Mouse (Mus musculus) midbrain, embryonic 16.5 days (tissue): Measurements from ENCODE around the gene Esyt3. TPM values are rescaled to one million over a fixed set of nuclear protein-coding genes. Genes with fewer than 3 reads are reported as not detected.

Source experiments
- ATAC-seq: fragments of 200-750 bp; cut with Nextera tagmentation; 2 replicates; pipeline ENCODE4 v1.8.0; 2017; ENCODE audit warnings: moderate TSS enrichment
- H3K27ac ChIP-seq: fragments of 300-500 bp; sonication (generic); 2 replicates; pipeline ENCODE4 v1.5.1; 2014; ENCODE audit warnings: mild to moderate bottlenecking, low read length, mixed read lengths
- H3K27me3 ChIP-seq: fragments of 300-500 bp; sonication (generic); 2 replicates; pipeline ENCODE4 v1.6.1; 2014; ENCODE audit warnings: low read depth, low read length, mixed read lengths; ENCODE audit not compliant: control insufficient read depth, insufficient read depth
- H3K36me3 ChIP-seq: fragments of 300-500 bp; sonication (generic); 2 replicates; pipeline ENCODE4 v1.6.1; 2014; ENCODE audit warnings: mild to moderate bottlenecking, low read length, moderate library complexity, mixed read lengths; ENCODE audit not compliant: control insufficient read depth, insufficient read depth
- H3K4me1 ChIP-seq: fragments of 300-500 bp; sonication (generic); 2 replicates; pipeline ENCODE4 v1.6.1; 2014; ENCODE audit warnings: mild to moderate bottlenecking, low read length, mixed read lengths; ENCODE audit not compliant: control insufficient read depth, insufficient read depth
- H3K4me2 ChIP-seq: fragments of 300-500 bp; sonication (generic); 2 replicates; pipeline ENCODE4 v1.6.1; 2014; ENCODE audit warnings: mild to moderate bottlenecking, low read length, mixed read lengths
- H3K4me3 ChIP-seq: fragments of 300-500 bp; sonication (generic); 2 replicates; pipeline ENCODE4 v1.5.1; 2014; ENCODE audit warnings: low read depth, mild to moderate bottlenecking, low read length, moderate library complexity, mixed read lengths
- H3K9ac ChIP-seq: fragments of 300-500 bp; sonication (generic); 2 replicates; pipeline ENCODE4 v1.6.1; 2014; ENCODE audit warnings: low read depth, low read length, mixed read lengths
- H3K9me3 ChIP-seq: fragments of 300-500 bp; sonication (generic); replicated peaks from 2 replicates; pipeline ENCODE4 v1.6.1; 2014; ENCODE audit warnings: mild to moderate bottlenecking, low read length, mixed read lengths; ENCODE audit not compliant: control insufficient read depth, poor library complexity, severe bottlenecking
- WGBS: fragments of 180-500 bp; shearing (Covaris S2); extraction: QIAGEN DNeasy Blood & Tissue Kit; methylation state at CpG from one replicate; pipeline ENCODE4 v1.1.7; 2014; 5-methylcytosine and 5-hydroxymethylcytosine counted together
- polyA plus RNA-seq: library from polyadenylated mRNA; unstranded; fragments of >200 nt; fragmentation: Nextera tagmentation; extraction: Ambion mirVana; gene quantifications from 2 replicates; pipeline ENCODE4 v1.2.1, GENCODE M21; 2015

Esyt3 gene
- polyA plus RNA-seq, 1 experiment from 2014 or later: 0.99 TPM

DNA sequence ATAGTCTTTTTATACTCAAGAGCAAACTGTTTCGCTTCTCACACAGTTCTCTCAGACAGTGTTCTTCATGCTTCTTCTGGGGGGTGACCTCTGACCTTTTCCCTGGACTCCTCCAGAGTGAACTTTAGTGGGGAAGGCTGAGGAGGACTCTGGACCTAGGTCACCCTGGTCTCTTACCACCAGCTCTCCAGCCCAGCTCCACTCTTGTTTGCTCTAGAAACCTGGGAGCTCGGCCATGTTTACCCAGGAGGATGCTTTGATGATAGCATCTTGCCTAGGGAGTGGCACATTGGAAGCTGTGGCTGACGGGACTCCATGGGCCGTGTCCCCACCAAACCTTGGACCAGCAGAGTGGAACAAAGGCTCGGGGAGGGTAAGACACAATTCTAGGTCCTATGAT lies 31.8 kb upstream of the Esyt3 start:
- no peaks in the 10 kb centered on the region for H3K4me1 ChIP-seq
- no peak for ATAC-seq
- no peak overlapping the region for H3K9ac ChIP-seq
- no peak overlapping the region for H3K27ac ChIP-seq
- no peaks in the 10 kb centered on the region for H3K27me3 ChIP-seq
- H3K4me2 ChIP-seq: no peak overlapping the region
- H3K9me3 ChIP-seq: no peaks in the 10 kb centered on the region
- H3K4me3 ChIP-seq: no peak overlapping the region
- peaks cover 9% of the 10 kb centered on the region; the same call in 1 of the 2 replicates for H3K36me3 ChIP-seq
- 80% methylated on average over 5 of the region's 5 CpGs for WGBS

- Histone ChIP-seq H3K9ac (no peak overlapping the region), H3K9me3 (no peaks in the 10 kb centered on the region), H3K4me3 (no peak overlapping the region), H3K27ac (no peak overlapping the region), H3K4me1 (no peaks in the 10 kb centered on the region), H3K4me2 (no peak overlapping the region), H3K36me3 (peaks cover 9% of the 10 kb centered on the region; the same call in 1 of the 2 replicates), H3K27me3 (no peaks in the 10 kb centered on the region)
- no peak for ATAC-seq
- 83% methylated on average over 8 of the region's 8 CpGs for WGBS
Observed at GRCm38 (mm10) chr9:99389506-99389905, 31.1 kb upstream of the Esyt3 start.

- H3K36me3 ChIP-seq: peaks cover 9% of the 10 kb centered on the region; the same call in 1 of the 2 replicates
- H3K4me1 ChIP-seq: no peaks in the 10 kb centered on the region
- H3K27ac ChIP-seq: peak overlapping the region; percentile 44
- H3K27me3 ChIP-seq: no peaks in the 10 kb centered on the region
- H3K9me3 ChIP-seq: no peaks in the 10 kb centered on the region
- ATAC-seq: no peak
- H3K9ac ChIP-seq: no peak overlapping the region
- no peak overlapping the region for H3K4me2 ChIP-seq
- 72% methylated on average over 9 of the region's 9 CpGs for WGBS
- H3K4me3 ChIP-seq: no peak overlapping the region
Observed at GRCm38 (mm10) chr9:99388856-99389255, 30.5 kb upstream of the Esyt3 start.

GRCm38 (mm10) chr9:99388078-99388477 lies 29.7 kb upstream of the Esyt3 start:
- H3K9ac ChIP-seq: no peak overlapping the region
- 79% methylated on average over 5 of the region's 5 CpGs for WGBS
- peaks cover 9% of the 10 kb centered on the region; the same call in 1 of the 2 replicates for H3K36me3 ChIP-seq
- H3K27ac ChIP-seq: peak overlapping the region; percentile 44
- H3K4me1 ChIP-seq: no peaks in the 10 kb centered on the region
- H3K4me3 ChIP-seq: no peak overlapping the region
- no peaks in the 10 kb centered on the region for H3K9me3 ChIP-seq
- peak; percentile 67 for ATAC-seq
- no peak overlapping the region for H3K4me2 ChIP-seq
- H3K27me3 ChIP-seq: no peaks in the 10 kb centered on the region

- Histone ChIP-seq H3K9ac (no peak overlapping the region), H3K9me3 (no peaks in the 10 kb centered on the region), H3K27me3 (no peaks in the 10 kb centered on the region), H3K4me1 (no peaks in the 10 kb centered on the region), H3K4me2 (no peak overlapping the region), H3K27ac (no peak overlapping the region), H3K36me3 (no peaks in the 10 kb centered on the region; the same call in 1 of the 2 replicates), H3K4me3 (no peak overlapping the region)
- WGBS: 90% methylated on average over 9 of the region's 9 CpGs
- no peak for ATAC-seq
Observed at GRCm38 (mm10) chr9:99382556-99382955, 24.2 kb upstream of the Esyt3 start.

- no peak overlapping the region for H3K27ac ChIP-seq
- 67% methylated on average over 5 of the region's 5 CpGs for WGBS
- ATAC-seq: no peak
- no peaks in the 10 kb centered on the region for H3K9me3 ChIP-seq
- H3K36me3 ChIP-seq: no peaks in the 10 kb centered on the region
- no peak overlapping the region for H3K4me3 ChIP-seq
- H3K4me1 ChIP-seq: no peaks in the 10 kb centered on the region
- no peak overlapping the region for H3K9ac ChIP-seq
- no peak overlapping the region for H3K4me2 ChIP-seq
- H3K27me3 ChIP-seq: no peaks in the 10 kb centered on the region
Observed at GRCm38 (mm10) chr9:99379194-99379593, 20.8 kb upstream of the Esyt3 start.

DNA sequence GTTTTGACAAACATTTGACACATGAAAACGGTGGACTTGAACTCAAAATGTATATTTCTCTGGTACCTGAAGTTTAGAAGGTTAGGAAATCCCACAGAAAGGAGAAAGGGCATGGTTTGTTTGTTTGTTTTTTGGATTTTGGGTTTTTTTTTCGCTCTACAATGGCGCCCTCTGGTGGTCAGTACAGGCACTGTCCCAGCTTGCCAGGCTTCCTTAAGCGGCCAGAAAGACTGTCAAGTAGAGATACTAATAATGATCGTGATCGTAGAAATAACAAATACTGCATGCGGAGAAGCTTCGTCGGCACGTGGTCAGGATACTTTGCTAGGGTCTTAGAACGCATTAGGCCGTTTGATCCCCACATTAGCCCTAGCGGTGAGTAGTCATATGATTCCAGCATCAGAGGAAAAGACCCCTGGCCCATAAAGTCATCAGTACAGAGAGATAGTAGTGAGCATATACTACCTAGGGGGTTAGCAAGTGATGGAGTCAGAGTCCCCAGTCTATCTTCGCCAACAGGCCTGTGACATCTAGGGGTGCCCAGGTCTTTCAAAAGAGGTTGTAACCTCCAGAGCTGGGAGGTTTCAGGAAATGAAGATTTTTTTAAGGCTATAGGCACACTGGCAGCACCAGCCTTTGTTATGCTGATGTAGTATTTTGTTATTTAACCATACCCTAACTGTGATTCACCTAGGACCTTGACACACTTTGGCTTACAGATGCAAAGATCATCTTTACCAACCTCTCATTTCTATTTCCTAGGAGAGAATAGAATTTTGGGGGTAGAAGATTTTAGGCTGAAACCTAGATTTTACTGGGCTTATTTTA lies 18.4 kb upstream of the Esyt3 start:
- no peak overlapping the region for H3K9ac ChIP-seq

DNA sequence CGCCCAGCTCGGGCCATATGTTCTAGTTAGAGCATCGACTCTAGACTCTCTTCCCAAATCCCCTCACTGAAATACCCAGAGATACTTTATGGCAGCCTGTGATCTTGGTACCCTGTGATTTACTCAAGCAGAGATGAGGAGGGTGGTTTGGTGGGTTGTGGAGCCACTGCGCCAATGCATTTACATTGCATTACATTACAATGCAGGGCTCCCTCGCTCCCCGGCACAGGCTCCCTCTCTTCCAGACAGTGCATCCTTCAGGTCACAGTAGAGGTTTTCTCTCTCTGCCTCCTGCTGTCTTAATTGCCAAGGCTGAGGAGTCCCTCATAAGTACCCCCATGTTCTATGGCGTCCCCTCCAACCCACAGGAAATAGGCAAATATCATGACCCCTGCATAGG lies 10.1 kb upstream of the Esyt3 start:
- Histone ChIP-seq H3K27ac (no peak overlapping the region), H3K4me1 (no peaks in the 10 kb centered on the region), H3K9me3 (no peaks in the 10 kb centered on the region), H3K4me2 (no peak overlapping the region), H3K36me3 (no peaks in the 10 kb centered on the region), H3K9ac (no peak overlapping the region), H3K4me3 (no peak overlapping the region), H3K27me3 (no peaks in the 10 kb centered on the region)
- WGBS: 78% methylated on average over 7 of the region's 7 CpGs
- no peak for ATAC-seq

More for the DNA sequence above, 18.4 kb upstream of the Esyt3 start:
- H3K36me3 ChIP-seq: no peaks in the 10 kb centered on the region
- H3K4me3 ChIP-seq: no peak overlapping the region
- H3K27me3 ChIP-seq: no peaks in the 10 kb centered on the region
- no peak overlapping the region for H3K27ac ChIP-seq
- no peaks in the 10 kb centered on the region for H3K4me1 ChIP-seq
- ATAC-seq: peak; percentile 36; the same call in 1 of the 2 replicates
- WGBS: 5% methylated on average over 14 of the region's 14 CpGs
- H3K9me3 ChIP-seq: no peaks in the 10 kb centered on the region
- H3K4me2 ChIP-seq: peak overlapping the region; percentile 38

DNA sequence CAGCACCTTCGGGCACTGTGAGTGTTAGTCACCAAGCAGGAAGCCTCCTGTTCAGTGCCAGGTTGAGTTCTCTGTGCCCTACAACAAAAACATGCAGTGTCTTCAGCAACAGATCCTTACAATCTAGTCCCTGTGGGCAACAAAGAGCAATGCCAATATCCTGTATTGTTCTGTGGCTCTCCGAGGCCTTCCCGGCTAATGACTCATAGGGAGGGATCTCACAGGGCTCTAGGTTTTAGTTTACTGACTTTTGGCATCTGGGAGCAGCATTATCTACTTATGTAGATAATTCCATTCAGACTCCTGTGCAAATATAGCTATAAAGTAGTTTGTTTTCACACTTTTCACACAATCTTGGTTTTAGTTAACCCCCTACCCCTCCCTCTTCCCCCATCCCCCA lies 7.5 kb upstream of the Esyt3 start:
- WGBS: 82% methylated on average over 3 of the region's 3 CpGs
- ATAC-seq: no peak

More for the DNA sequence above, 7.5 kb upstream of the Esyt3 start:
- no peak overlapping the region for H3K27ac ChIP-seq
- H3K36me3 ChIP-seq: no peaks in the 10 kb centered on the region
- H3K27me3 ChIP-seq: no peaks in the 10 kb centered on the region
- no peak overlapping the region for H3K9ac ChIP-seq
- no peaks in the 10 kb centered on the region for H3K4me1 ChIP-seq
- H3K4me3 ChIP-seq: no peak overlapping the region
- no peaks in the 10 kb centered on the region for H3K9me3 ChIP-seq
- no peak overlapping the region for H3K4me2 ChIP-seq
